Mouse (Mus musculus) liver, adult 2 months (tissue): ENCODE results near the gene Klhl7.
A peak's percentile ranks its signal among the peaks of the same experiment; 100 is the strongest.

Experiments used
- CTCF ChIP-seq: fragments of 200-500 bp; IDR thresholded peaks from 2 replicates; pipeline ENCODE4 v1.5.1; 2011; ENCODE audit warnings: low read depth, low read length, control low read depth
- POLR2A ChIP-seq: fragments of 200-500 bp; IDR thresholded peaks from 2 replicates; pipeline ENCODE4 v1.6.1; 2011; ENCODE audit warnings: low read length, control low read depth; ENCODE audit not compliant: insufficient read depth; ENCODE audit errors: extremely low read depth

DNA sequence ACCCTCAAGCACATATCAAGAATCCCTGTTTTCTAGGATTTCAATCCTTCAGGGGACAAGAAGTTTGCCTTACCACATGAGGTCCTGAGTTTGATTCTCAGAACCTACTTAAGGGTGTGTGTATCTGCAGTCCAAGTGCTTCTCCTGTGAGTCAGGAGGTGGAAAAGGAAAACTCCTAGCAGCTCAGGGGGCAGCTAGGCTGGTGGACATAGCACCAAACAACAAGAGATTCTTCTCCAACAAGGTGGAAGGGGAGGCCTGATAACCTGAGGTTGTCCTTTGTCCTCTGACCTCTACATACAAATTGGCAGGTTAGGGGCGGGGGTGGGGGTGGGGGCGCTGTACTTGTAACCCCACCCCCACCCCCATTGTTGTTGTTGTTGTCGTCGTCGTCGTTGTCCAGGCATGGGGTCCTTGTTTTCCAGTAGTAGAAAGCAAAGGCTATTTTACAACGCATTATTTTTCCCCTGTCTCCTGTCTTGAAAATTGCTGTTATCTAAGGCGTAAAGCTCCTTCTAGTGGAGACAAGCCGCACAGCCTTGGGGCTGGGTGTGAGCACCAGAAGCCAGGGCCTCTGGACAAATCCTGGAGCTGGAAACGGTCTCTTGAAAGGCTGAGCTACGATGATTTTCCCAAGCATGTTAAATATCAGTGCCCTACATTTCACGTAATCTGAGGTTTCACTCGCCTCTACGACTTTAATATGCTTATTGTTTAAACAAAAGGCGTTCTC is 23.3 kb upstream of the Klhl7 start:
- TF ChIP-seq CTCF (peak; percentile 78), POLR2A (no peak)
